Mouse (Mus musculus): Measurements from ENCODE around the gene Rab28.

Rab28 gene

GRCm38 (mm10) chr5:41625544-41625943 is 82.4 kb downstream of the Rab28 start:
- no peak for DNase-seq

GRCm38 (mm10) chr5:41621748-41622147 is 86.2 kb downstream of the Rab28 start:
- DNase-seq, result no peak

- no peak for DNase-seq
Measured at GRCm38 (mm10) chr5:41618966-41619365, 89.0 kb downstream of the Rab28 start.

DNA sequence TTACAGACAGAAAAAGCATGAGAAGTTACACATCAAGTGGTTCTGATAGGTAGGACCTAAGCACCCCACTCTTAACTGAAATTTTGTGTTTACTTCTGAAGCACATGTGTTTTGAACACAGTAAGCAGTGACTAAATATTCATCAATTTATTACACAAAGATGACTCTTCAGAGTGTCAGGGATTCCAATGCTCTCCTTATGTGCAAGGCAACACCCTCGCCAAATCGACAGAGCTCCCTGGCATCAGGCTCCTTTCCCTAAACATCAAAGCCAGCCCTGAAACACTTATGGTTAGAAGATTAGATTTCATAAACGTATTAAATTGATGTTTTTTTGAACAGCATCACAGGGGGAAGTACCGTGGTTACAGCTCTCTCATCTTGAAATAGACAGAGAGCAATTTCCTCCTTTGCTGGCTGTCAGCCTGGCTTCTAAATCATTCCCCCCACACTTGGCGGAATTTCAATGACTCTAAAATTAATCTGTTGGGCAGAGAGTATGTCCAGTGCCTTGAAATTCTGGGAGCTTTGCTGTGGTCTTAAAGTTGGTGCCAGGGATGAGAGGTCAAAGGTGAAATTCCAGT is 97.4 kb downstream of the Rab28 start:
- no peak for DNase-seq

DNA sequence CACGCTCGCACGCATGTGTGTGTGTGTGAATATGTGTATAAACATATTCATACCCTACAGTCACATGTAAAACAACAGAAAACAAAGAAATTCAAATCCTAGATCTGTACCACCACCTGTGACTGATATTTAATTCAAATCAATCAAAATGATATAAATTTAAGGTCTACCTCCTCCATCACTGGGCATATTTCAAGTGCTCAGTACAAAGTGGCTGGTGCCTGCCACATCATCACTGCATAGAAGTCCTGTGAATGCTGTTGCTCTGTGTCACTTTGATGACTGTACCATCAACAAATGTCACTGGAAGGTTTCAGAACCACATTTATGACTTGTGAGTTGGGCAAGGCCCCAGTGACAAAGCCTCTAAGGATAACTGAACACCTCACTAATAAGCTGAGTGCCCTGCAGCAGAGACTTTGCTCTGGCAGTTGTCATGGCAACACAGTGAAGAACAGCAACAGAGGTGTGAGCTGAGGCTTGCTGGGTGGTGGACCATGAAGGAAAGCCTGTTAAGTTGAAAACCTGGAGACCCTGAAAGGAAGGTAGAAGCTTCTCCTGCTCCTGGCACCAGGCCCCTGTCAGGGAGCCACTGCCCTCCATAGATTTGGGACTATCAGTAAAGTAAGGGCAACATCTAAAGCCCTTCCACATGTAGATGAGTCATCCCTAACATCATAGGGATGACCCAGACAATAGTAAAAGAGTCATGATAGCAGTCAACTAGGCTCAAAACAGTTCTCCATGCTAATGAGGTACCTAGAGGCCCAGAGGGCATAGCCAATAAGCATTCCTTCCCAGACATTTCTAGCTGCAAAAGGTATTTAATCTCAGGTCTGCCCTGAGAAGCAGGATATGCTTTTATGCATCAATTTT is 111.5 kb downstream of the Rab28 start:
- DNase-seq, result no peak

GRCm38 (mm10) chr5:41595199-41595598 is 112.8 kb downstream of the Rab28 start:
- DNase-seq, result peak; percentile 36

DNA sequence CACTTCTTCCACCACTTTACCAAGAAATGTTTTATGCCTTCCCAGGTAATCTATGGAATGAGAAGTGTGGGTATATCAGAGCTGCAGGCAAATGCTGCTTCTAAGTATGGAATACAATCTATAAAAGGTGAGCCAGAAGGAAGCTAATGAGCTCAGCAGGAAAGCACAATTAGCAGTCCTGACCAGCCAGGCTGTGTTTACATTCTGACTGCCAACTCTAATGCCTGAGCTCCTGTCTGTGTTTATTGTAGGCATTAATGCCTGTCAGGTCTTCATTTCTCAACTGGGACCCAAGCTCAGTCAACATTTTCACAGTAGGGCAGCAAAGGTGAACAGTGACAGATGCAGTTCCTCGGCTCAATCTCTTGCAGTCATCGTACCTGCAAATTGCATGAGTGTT is 129.9 kb downstream of the Rab28 start:
- DNase-seq, result no peak

Measured in cerebellum, adult 8-10 months (tissue).